Mouse (Mus musculus) intestine, embryonic 14.5 days (tissue): ENCODE measurements at regions not wholly inside any gene's neighbourhood (a gene's known extent, or its start where the extent isn't known, plus 50 kb on each side); places are given as distances from the start of the nearest gene placed in this dataset.

Experiments used
- ATAC-seq: fragments of 200-750 bp; cut with Nextera tagmentation; replicated peaks from 2 replicates; pipeline ENCODE4 v1.8.0; 2017; ENCODE audit warnings: low read depth, moderate number of reproducible peaks, moderate TSS enrichment, moderate library complexity; ENCODE audit not compliant: low FRiP score, low TSS enrichment
- DNase-seq: peaks from one replicate; pipeline ENCODE4 v3.0.0-alpha.2; 2018; ENCODE audit warnings: low spot score
- H3K27ac ChIP-seq: fragments of 300-500 bp; sonication (generic); 2 replicates; pipeline ENCODE4 v1.5.1; 2014; ENCODE audit warnings: low read depth, mild to moderate bottlenecking, control low read depth
- H3K27me3 ChIP-seq: fragments of 300-500 bp; sonication (generic); replicated peaks from 2 replicates; pipeline ENCODE4 v1.6.1; 2014; ENCODE audit warnings: low read length, control low read depth; ENCODE audit not compliant: control insufficient read depth, insufficient read depth
- H3K36me3 ChIP-seq: fragments of 300-500 bp; sonication (generic); 2 replicates; pipeline ENCODE4 v1.6.1; 2014; ENCODE audit warnings: low read length, control low read depth; ENCODE audit not compliant: control insufficient read depth, insufficient read depth
- H3K4me1 ChIP-seq: fragments of 300-500 bp; sonication (generic); replicated peaks from 2 replicates; pipeline ENCODE4 v1.6.1; 2014; ENCODE audit warnings: low read length, control low read depth, mixed read lengths; ENCODE audit not compliant: control insufficient read depth, insufficient read depth
- H3K4me2 ChIP-seq: fragments of 300-500 bp; sonication (generic); 2 replicates; pipeline ENCODE4 v1.6.1; 2014; ENCODE audit warnings: low read length
- H3K4me3 ChIP-seq: fragments of 300-500 bp; sonication (generic); 2 replicates; pipeline ENCODE4 v1.5.1; 2014; ENCODE audit warnings: low read depth, low read length, control low read depth, mixed read lengths
- H3K9ac ChIP-seq: fragments of 300-500 bp; sonication (generic); 2 replicates; pipeline ENCODE4 v1.6.1; 2014; ENCODE audit warnings: mild to moderate bottlenecking, low read length
- H3K9me3 ChIP-seq: fragments of 300-500 bp; sonication (generic); 2 replicates; pipeline ENCODE4 v1.6.1; 2016; ENCODE audit warnings: low read length, control low read depth; ENCODE audit not compliant: control insufficient read depth
- WGBS: fragments of 180-500 bp; shearing (Covaris S2); extraction: QIAGEN DNeasy Blood & Tissue Kit; methylation state at CpG from one replicate; pipeline ENCODE4 v1.1.7; 2014; 5-methylcytosine and 5-hydroxymethylcytosine counted together

- H3K9ac ChIP-seq: no peak overlapping the region
- no peak overlapping the region for H3K4me3 ChIP-seq
- H3K36me3 ChIP-seq: no peaks in the 10 kb centered on the region
- no peak for ATAC-seq
- no peak overlapping the region for H3K27ac ChIP-seq
- no peaks in the 10 kb centered on the region for H3K9me3 ChIP-seq
- 60% methylated on average over 2 of the region's 2 CpGs for WGBS
- no peaks in the 10 kb centered on the region for H3K27me3 ChIP-seq
- DNase-seq: no peak
- H3K4me2 ChIP-seq: no peak overlapping the region
- H3K4me1 ChIP-seq: no peaks in the 10 kb centered on the region
Observed at GRCm38 (mm10) chr2:137536581-137536980, 420.1 kb upstream of the Jag1 start.

GRCm38 (mm10) chr2:137516271-137516670 is 399.8 kb upstream of the Jag1 start:
- ATAC-seq (no peak), DNase-seq (no peak)
- 84% methylated on average over 2 of the region's 2 CpGs for WGBS

GRCm38 (mm10) chr2:137515043-137515442 is 398.6 kb upstream of the Jag1 start:
- peaks cover under 1% of the 10 kb centered on the region; the same call in 1 of the 2 replicates for H3K4me1 ChIP-seq
- no peak overlapping the region for H3K4me3 ChIP-seq
- ATAC-seq (no peak), DNase-seq (no peak)
- WGBS: 51% methylated on average over 3 of the region's 3 CpGs
- H3K9me3 ChIP-seq: no peaks in the 10 kb centered on the region
- H3K9ac ChIP-seq: no peak overlapping the region
- no peaks in the 10 kb centered on the region for H3K27me3 ChIP-seq
- H3K4me2 ChIP-seq: no peak overlapping the region
- no peak overlapping the region for H3K27ac ChIP-seq
- H3K36me3 ChIP-seq: no peaks in the 10 kb centered on the region

More at GRCm38 (mm10) chr2:137516271-137516670, 399.8 kb upstream of the Jag1 start:
- Histone ChIP-seq H3K36me3 (no peaks in the 10 kb centered on the region), H3K4me1 (peaks cover 5% of the 10 kb centered on the region; the same call in 1 of the 2 replicates), H3K27ac (no peak overlapping the region), H3K9me3 (no peaks in the 10 kb centered on the region), H3K4me3 (no peak overlapping the region), H3K4me2 (no peak overlapping the region), H3K27me3 (no peaks in the 10 kb centered on the region), H3K9ac (no peak overlapping the region)

- WGBS: 41% methylated on average over 2 of the region's 2 CpGs
- H3K9ac ChIP-seq: no peak overlapping the region
- no peak for DNase-seq
- H3K4me2 ChIP-seq: no peak overlapping the region
- no peak overlapping the region for H3K27ac ChIP-seq
- no peaks in the 10 kb centered on the region for H3K36me3 ChIP-seq
- no peaks in the 10 kb centered on the region for H3K4me1 ChIP-seq
- H3K4me3 ChIP-seq: no peak overlapping the region
- no peak for ATAC-seq
- no peaks in the 10 kb centered on the region for H3K9me3 ChIP-seq
- H3K27me3 ChIP-seq: no peaks in the 10 kb centered on the region
Observed at GRCm38 (mm10) chr2:137513895-137514506, 397.6 kb upstream of the Jag1 start.

- no peaks in the 10 kb centered on the region for H3K27me3 ChIP-seq
- ATAC-seq: no peak
- WGBS: 83% methylated on average over 3 of the region's 3 CpGs
Observed at GRCm38 (mm10) chr2:137510671-137511235, 394.3 kb upstream of the Jag1 start.

GRCm38 (mm10) chr2:137501236-137501635 is 384.8 kb upstream of the Jag1 start:
- H3K9me3 ChIP-seq: no peaks in the 10 kb centered on the region
- 45% methylated on average over 1 of the region's 1 CpGs for WGBS
- ATAC-seq (no peak), DNase-seq (no peak)
- no peaks in the 10 kb centered on the region for H3K4me1 ChIP-seq
- no peak overlapping the region for H3K27ac ChIP-seq
- no peaks in the 10 kb centered on the region for H3K36me3 ChIP-seq
- no peak overlapping the region for H3K4me2 ChIP-seq
- H3K9ac ChIP-seq: no peak overlapping the region
- H3K4me3 ChIP-seq: no peak overlapping the region
- H3K27me3 ChIP-seq: no peaks in the 10 kb centered on the region

More at GRCm38 (mm10) chr2:137510671-137511235, 394.3 kb upstream of the Jag1 start:
- Histone ChIP-seq H3K4me2 (no peak overlapping the region), H3K36me3 (no peaks in the 10 kb centered on the region), H3K4me1 (no peaks in the 10 kb centered on the region), H3K27ac (no peak overlapping the region), H3K4me3 (no peak overlapping the region), H3K9me3 (no peaks in the 10 kb centered on the region), H3K9ac (no peak overlapping the region)
- no peak for DNase-seq

- no peak for DNase-seq
- no peaks in the 10 kb centered on the region for H3K9me3 ChIP-seq
- H3K27ac ChIP-seq: no peak overlapping the region
- no peak overlapping the region for H3K9ac ChIP-seq
- no peaks in the 10 kb centered on the region for H3K4me1 ChIP-seq
- ATAC-seq: no peak
- H3K4me2 ChIP-seq: no peak overlapping the region
- WGBS: 77% methylated on average over 2 of the region's 2 CpGs
- H3K27me3 ChIP-seq: no peaks in the 10 kb centered on the region
- no peak overlapping the region for H3K4me3 ChIP-seq
- no peaks in the 10 kb centered on the region for H3K36me3 ChIP-seq
Observed at GRCm38 (mm10) chr2:137497616-137498015, 381.2 kb upstream of the Jag1 start.

- no peaks in the 10 kb centered on the region for H3K27me3 ChIP-seq
- ATAC-seq (no peak), DNase-seq (no peak)
- H3K4me2 ChIP-seq: no peak overlapping the region
- H3K4me1 ChIP-seq: no peaks in the 10 kb centered on the region
- no peak overlapping the region for H3K9ac ChIP-seq
- 87% methylated on average over 5 of the region's 5 CpGs for WGBS
- H3K27ac ChIP-seq: no peak overlapping the region
- H3K4me3 ChIP-seq: no peak overlapping the region
- H3K36me3 ChIP-seq: no peaks in the 10 kb centered on the region
- H3K9me3 ChIP-seq: no peaks in the 10 kb centered on the region
Observed at GRCm38 (mm10) chr2:137493600-137493999, 377.2 kb upstream of the Jag1 start.

GRCm38 (mm10) chr2:137489181-137489682 is 372.8 kb upstream of the Jag1 start:
- Histone ChIP-seq H3K9ac (no peak overlapping the region), H3K9me3 (no peaks in the 10 kb centered on the region), H3K27ac (no peak overlapping the region), H3K4me1 (no peaks in the 10 kb centered on the region), H3K36me3 (no peaks in the 10 kb centered on the region), H3K4me3 (no peak overlapping the region), H3K4me2 (no peak overlapping the region), H3K27me3 (no peaks in the 10 kb centered on the region)
- ATAC-seq: no peak
- WGBS: 50% methylated on average over 5 of the region's 5 CpGs
- DNase-seq: no peak
